Mouse (Mus musculus) MEL (cell line): ENCODE measurements around the gene Fmnl2. TPM values are rescaled to one million over a fixed set of nuclear protein-coding genes. Genes with fewer than 3 reads are reported as not detected.

Experiments
- DNase-seq: peaks from one replicate; pipeline ENCODE4 v3.0.0; 2011; ENCODE audit warnings: low read depth, low spot score
- H3K27ac ChIP-seq: 2 replicates; pipeline ENCODE4 v1.5.1; 2012; ENCODE audit warnings: low read depth, mild to moderate bottlenecking, control low read depth, low read length, moderate library complexity; ENCODE audit not compliant: control insufficient read depth
- H3K27me3 ChIP-seq, 2 experiments: fragments of 150-350 bp in 1 of 2; sonication (generic) in 1 of 2; 2 replicates each; pipeline ENCODE4 v1.6.1; 2012; ENCODE audit warnings: low read length in 2 of 2, mild to moderate bottlenecking in 2 of 2, improper control_type of control experiment in 1 of 2, moderate library complexity in 1 of 2; ENCODE audit not compliant: insufficient read depth in 2 of 2, control insufficient read depth in 1 of 2
- H3K36me3 ChIP-seq, 2 experiments: 2 replicates each; pipeline ENCODE4 v1.6.1; 2012 to 2014; ENCODE audit warnings: low read length in 2 of 2, improper control_type of control experiment in 1 of 2, inconsistent platforms in 1 of 2, mild to moderate bottlenecking in 1 of 2; ENCODE audit not compliant: insufficient read depth in 2 of 2, control insufficient read depth in 1 of 2
- H3K4me1 ChIP-seq, 2 experiments: fragments of 150-350 bp in 1 of 2; sonication (generic) in 1 of 2; 2 replicates each; pipeline ENCODE4 v1.6.1; 2012; ENCODE audit warnings: low read length in 2 of 2, improper control_type of control experiment in 1 of 2, mild to moderate bottlenecking in 1 of 2; ENCODE audit not compliant: insufficient read depth in 2 of 2, control insufficient read depth in 1 of 2
- H3K4me3 ChIP-seq, 2 experiments: fragments of 150-350 bp in 1 of 2; sonication (generic) in 1 of 2; 2 replicates each; pipeline ENCODE4 v1.5.1; 2012; ENCODE audit warnings: low read depth in 2 of 2, low read length in 2 of 2, mild to moderate bottlenecking in 2 of 2, moderate library complexity in 2 of 2, control low read depth in 1 of 2, improper control_type of control experiment in 1 of 2; ENCODE audit not compliant: control insufficient read depth in 1 of 2, insufficient read depth in 1 of 2
- H3K79me2 ChIP-seq: 2 replicates; pipeline ENCODE4 v1.6.1; 2012; ENCODE audit warnings: mild to moderate bottlenecking, low read length, moderate library complexity; ENCODE audit not compliant: control insufficient read depth, poor library complexity, insufficient read depth
- H3K9ac ChIP-seq: 2 replicates; pipeline ENCODE4 v1.6.1; 2012; ENCODE audit warnings: low read depth, mild to moderate bottlenecking, control low read depth, low read length, moderate library complexity; ENCODE audit not compliant: control insufficient read depth, poor library complexity, severe bottlenecking
- H3K9me3 ChIP-seq: fragments of 150-350 bp; sonication (generic); replicated peaks from 2 replicates; pipeline ENCODE4 v1.6.1; 2012; ENCODE audit warnings: mild to moderate bottlenecking, low read length, improper control_type of control experiment, moderate library complexity; ENCODE audit not compliant: insufficient read depth
- CHD1 ChIP-seq: IDR thresholded peaks from 2 replicates; pipeline ENCODE4 v1.6.1; 2012; ENCODE audit warnings: low read depth, mild to moderate bottlenecking, inconsistent platforms, low read length, improper control_type of control experiment
- CHD2 ChIP-seq: IDR thresholded peaks from 2 replicates; pipeline ENCODE4 v1.6.1; 2011; ENCODE audit warnings: low read length, improper control_type of control experiment
- CTCF ChIP-seq, 3 experiments: IDR thresholded peaks in 2 of 3; conservative IDR thresholded peaks in 1 of 3; 2 replicates each; pipeline ENCODE4 v1.5.1; 2011 to 2012; ENCODE audit warnings: low read length in 3 of 3, low read depth in 2 of 3, mild to moderate bottlenecking in 2 of 3, improper control_type of control experiment in 1 of 3, inconsistent platforms in 1 of 3, mixed read lengths in 1 of 3, moderate library complexity in 1 of 3; ENCODE audit not compliant: control insufficient read depth in 1 of 3, insufficient read depth in 1 of 3, poor library complexity in 1 of 3, severe bottlenecking in 1 of 3
- ELF1 ChIP-seq: IDR thresholded peaks from 2 replicates; pipeline ENCODE4 v1.6.1; 2014; ENCODE audit warnings: low read depth, mild to moderate bottlenecking, inconsistent platforms, low read length, improper control_type of control experiment, moderate library complexity
- GABPA ChIP-seq: IDR thresholded peaks from 2 replicates; pipeline ENCODE4 v1.6.1; 2012; ENCODE audit warnings: low read depth, mild to moderate bottlenecking, inconsistent platforms, low read length, improper control_type of control experiment, moderate library complexity
- GATA1 ChIP-seq: IDR thresholded peaks from 2 replicates; pipeline ENCODE4 v1.6.1; 2011; ENCODE audit warnings: low read depth, low read length, improper control_type of control experiment
- JUND ChIP-seq: IDR thresholded peaks from 2 replicates; pipeline ENCODE4 v1.6.1; 2011; ENCODE audit warnings: low read depth, mild to moderate bottlenecking, improper control_type of control experiment, low read length
- KAT2A ChIP-seq: conservative IDR thresholded peaks from 2 replicates; pipeline ENCODE4 v1.6.1; 2012; ENCODE audit warnings: low read depth, low read length, improper control_type of control experiment, inconsistent platforms
- MAFK ChIP-seq: IDR thresholded peaks from 2 replicates; pipeline ENCODE4 v1.6.1; 2011; ENCODE audit warnings: low read depth, mild to moderate bottlenecking, low read length, improper control_type of control experiment, borderline replicate concordance
- MAX ChIP-seq: IDR thresholded peaks from 2 replicates; pipeline ENCODE4 v1.6.1; 2011; ENCODE audit warnings: low read length, improper control_type of control experiment
- MAZ ChIP-seq: IDR thresholded peaks from 2 replicates; pipeline ENCODE4 v1.6.1; 2012; ENCODE audit warnings: low read depth, mild to moderate bottlenecking, inconsistent platforms, low read length, improper control_type of control experiment
- MYB ChIP-seq: IDR thresholded peaks from 2 replicates; pipeline ENCODE4 v1.6.1; 2011; ENCODE audit warnings: mild to moderate bottlenecking, low read depth, low read length, improper control_type of control experiment
- MYC ChIP-seq: IDR thresholded peaks from 2 replicates; pipeline ENCODE4 v1.6.1; 2011; ENCODE audit warnings: low read depth, mild to moderate bottlenecking, low read length, improper control_type of control experiment, moderate library complexity
- POLR2AphosphoS2 ChIP-seq: IDR thresholded peaks from 2 replicates; pipeline ENCODE4 v1.6.1; 2011; ENCODE audit warnings: low read length, improper control_type of control experiment
- POLR2AphosphoS5 ChIP-seq: IDR thresholded peaks from 2 replicates; pipeline ENCODE4 v1.6.1; 2012; ENCODE audit warnings: low read depth, borderline replicate concordance, mild to moderate bottlenecking, inconsistent platforms, low read length, moderate library complexity, mixed read lengths
- SIN3A ChIP-seq: IDR thresholded peaks from 2 replicates; pipeline ENCODE4 v1.6.1; 2012; ENCODE audit warnings: low read length, improper control_type of control experiment, inconsistent platforms
- TAL1 ChIP-seq: IDR thresholded peaks from 2 replicates; pipeline ENCODE4 v1.6.1; 2012; ENCODE audit warnings: mild to moderate bottlenecking, inconsistent platforms, low read length, moderate library complexity, mixed read lengths
- TBP ChIP-seq: IDR thresholded peaks from 2 replicates; pipeline ENCODE4 v1.8.0; 2011; ENCODE audit warnings: low read depth, low read length, improper control_type of control experiment
- TCF12 ChIP-seq: IDR thresholded peaks from 2 replicates; pipeline ENCODE4 v1.6.1; 2014; ENCODE audit warnings: low read depth, mild to moderate bottlenecking, inconsistent platforms, low read length, improper control_type of control experiment, moderate library complexity
- UBTF ChIP-seq: IDR thresholded peaks from 2 replicates; pipeline ENCODE4 v1.6.1; 2012; ENCODE audit warnings: low read depth, mild to moderate bottlenecking, inconsistent platforms, low read length, improper control_type of control experiment, moderate library complexity, borderline replicate concordance; ENCODE audit not compliant: insufficient read depth
- USF2 ChIP-seq, 2 experiments: IDR thresholded peaks; 2 replicates each; pipeline ENCODE4 v1.6.1; 2011 to 2012; ENCODE audit warnings: improper control_type of control experiment in 2 of 2, low read length in 2 of 2, borderline replicate concordance in 1 of 2, inconsistent platforms in 1 of 2, low read depth in 1 of 2, mild to moderate bottlenecking in 1 of 2; ENCODE audit not compliant: insufficient read depth in 1 of 2
- ZKSCAN1 ChIP-seq: IDR thresholded peaks from 2 replicates; pipeline ENCODE4 v1.6.1; 2012; ENCODE audit warnings: low read depth, mild to moderate bottlenecking, inconsistent platforms, low read length, improper control_type of control experiment, moderate library complexity
- polyA plus RNA-seq, 2 experiments: library from polyadenylated mRNA; stranded (reverse) in 1 of 2; unstranded in 1 of 2; fragments of >175 nt in 1 of 2; fragments of >200 nt in 1 of 2; gene quantifications; 2 replicates each; pipeline versions ENCODE4 v1.2.1 to v1.2.4; 2012; ENCODE audit warnings: low replicate concordance in 2 of 2, low read depth in 1 of 2; ENCODE audit not compliant: insufficient read length in 2 of 2, insufficient read depth in 1 of 2, missing spikeins in 1 of 2
- total RNA-seq: library from RNA; depleted of rRNA; stranded (reverse); fragments of 300-350 nt; gene quantifications from 2 replicates; pipeline ENCODE4 v1.2.3, GENCODE M21; 2012

The Fmnl2 gene
- total and polyA plus RNA-seq, 3 experiments = not detected

DNA sequence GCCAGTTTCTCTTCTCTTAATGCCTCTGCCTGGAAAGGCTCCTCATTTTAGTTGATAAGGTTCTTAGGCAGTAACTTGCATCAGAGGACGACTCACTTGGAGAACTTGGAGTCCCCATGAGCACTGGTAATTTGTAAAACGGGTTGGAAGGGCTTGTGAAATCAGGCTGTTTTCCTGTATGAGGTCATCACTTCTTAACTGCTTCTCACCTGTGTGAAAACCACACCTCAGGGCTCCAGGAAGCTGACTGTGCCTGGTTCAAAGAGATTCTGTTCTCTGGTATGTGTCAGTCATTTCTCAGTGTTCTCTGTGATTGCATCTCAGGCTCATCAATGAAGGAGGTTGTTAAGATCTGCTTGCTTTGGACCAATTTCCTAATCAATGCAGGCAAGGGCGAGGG lies 27.4 kb downstream of the Fmnl2 start:
- Histone ChIP-seq H3K9me3 (no peaks in the 10 kb centered on the region), H3K27ac (no peak overlapping the region), H3K79me2 (no peaks in the 10 kb centered on the region), H3K4me3 (no peak overlapping the region), H3K36me3 (no peaks in the 10 kb centered on the region), H3K4me1 (no peaks in the 10 kb centered on the region), H3K9ac (no peak overlapping the region), H3K27me3 (no peaks in the 10 kb centered on the region)
- TF ChIP-seq JUND = no peak
- TF ChIP-seq USF2 (IDR thresholded peaks at IDR 0.05; ENCODE audit: borderline replicate concordance in 1 of 2, insufficient read depth in 1 of 2, low read depth in 1 of 2, low read length in 2 of 2) = no peak
- TF ChIP-seq CTCF (IDR thresholded peaks at IDR 0.05 in 2 of 3, conservative IDR thresholded peaks at IDR 0.05 in 1 of 3; ENCODE audit: control insufficient read depth in 1 of 3, insufficient read depth in 1 of 3, low read depth in 2 of 3, low read length in 3 of 3, poor library complexity in 1 of 3, severe bottlenecking in 1 of 3) = no peak
- no peak for TF ChIP-seq POLR2AphosphoS5
- TF ChIP-seq CHD2 = no peak
- TF ChIP-seq GATA1 = no peak
- TF ChIP-seq MYB = no peak
- TF ChIP-seq ZKSCAN1 = no peak
- TF ChIP-seq MAZ = no peak
- DNase-seq = no peak

DNA sequence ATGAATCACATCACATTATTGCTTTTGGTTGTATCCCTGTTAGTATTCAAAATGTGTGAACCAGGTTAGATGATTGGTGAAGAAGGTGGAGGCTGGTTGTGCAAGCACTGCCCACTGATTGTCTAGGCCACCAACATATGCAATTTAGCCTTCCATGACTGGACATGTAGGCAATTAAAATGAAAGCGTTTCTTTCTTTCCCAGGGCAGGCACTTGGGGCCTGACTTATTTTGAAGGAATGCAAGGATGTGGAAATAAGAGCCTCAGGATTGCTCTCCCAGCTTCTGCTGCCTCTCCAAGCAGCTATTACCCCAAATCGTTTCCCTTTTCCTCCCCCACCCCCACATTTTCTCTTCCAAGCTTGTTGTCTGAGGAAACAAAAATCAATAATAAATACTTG lies 29.6 kb downstream of the Fmnl2 start:
- TF ChIP-seq TAL1 = no peak
- no peak for TF ChIP-seq CTCF (IDR thresholded peaks at IDR 0.05 in 2 of 3, conservative IDR thresholded peaks at IDR 0.05 in 1 of 3; ENCODE audit: control insufficient read depth in 1 of 3, insufficient read depth in 1 of 3, low read depth in 2 of 3, low read length in 3 of 3, poor library complexity in 1 of 3, severe bottlenecking in 1 of 3)
- no peak for TF ChIP-seq GABPA
- no peak for TF ChIP-seq ELF1
- TF ChIP-seq POLR2AphosphoS2 = no peak
- TF ChIP-seq TBP = no peak
- TF ChIP-seq SIN3A = no peak
- TF ChIP-seq MAFK = no peak
- no peak for TF ChIP-seq MYC
- no peak for TF ChIP-seq MAZ
- no peak for TF ChIP-seq MAX
- TF ChIP-seq TCF12 = no peak
- TF ChIP-seq MYB = no peak
- no peak for TF ChIP-seq CHD1
- no peak for TF ChIP-seq GATA1
- TF ChIP-seq UBTF = no peak
- no peak for TF ChIP-seq KAT2A
- TF ChIP-seq, all 39 proteins: peak for 0
- Histone ChIP-seq H3K9me3 (no peaks in the 10 kb centered on the region), H3K4me3 (no peak overlapping the region)

More for the DNA sequence above, 29.6 kb downstream of the Fmnl2 start:
- Histone ChIP-seq H3K27me3 (no peaks in the 10 kb centered on the region), H3K27ac (no peak overlapping the region), H3K79me2 (no peaks in the 10 kb centered on the region), H3K9ac (no peak overlapping the region), H3K4me1 (no peaks in the 10 kb centered on the region), H3K36me3 (no peaks in the 10 kb centered on the region)
- DNase-seq = no peak
